Mouse (Mus musculus) spleen, embryonic (tissue): ENCODE results near the gene Esp8.
"Not testable (repeated sequence)": the region's sequence is repeated elsewhere in the genome, so short reads cannot be mapped to it uniquely, and the experiment has no call there.

Experiments used
- CTCF ChIA-PET: fragments of 350-600 bp; sonication (Branson Sonifier 250); formaldehyde crosslinking; loops from one replicate; lab custom pipeline; 2022; lab: Charles Lee

Gene Esp8

DNA sequence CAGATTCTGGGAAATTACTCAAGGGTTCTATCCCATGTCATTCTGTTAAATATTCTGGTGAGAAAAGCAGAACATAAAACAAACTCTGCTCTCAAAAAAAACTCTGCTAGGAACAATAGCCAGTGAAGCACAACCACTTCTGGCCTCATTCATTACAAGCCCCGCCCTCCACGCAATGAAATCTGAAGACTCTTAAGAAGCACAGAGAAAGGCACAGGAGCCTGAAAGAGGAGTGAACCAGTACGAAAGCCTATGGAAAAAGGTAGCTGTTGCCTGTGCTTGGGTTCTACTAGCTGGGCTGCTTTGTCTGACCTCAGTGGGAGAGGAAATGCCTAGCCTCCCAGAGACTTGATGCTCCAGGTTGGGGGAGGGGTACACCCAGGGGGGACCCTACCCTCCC lies at the start of gene Esp8:
Gene Esp8, plus strand, starts transcription at position 205 of the 400 bp plus-strand sequence.
- CTCF ChIA-PET: no interaction called here

DNA sequence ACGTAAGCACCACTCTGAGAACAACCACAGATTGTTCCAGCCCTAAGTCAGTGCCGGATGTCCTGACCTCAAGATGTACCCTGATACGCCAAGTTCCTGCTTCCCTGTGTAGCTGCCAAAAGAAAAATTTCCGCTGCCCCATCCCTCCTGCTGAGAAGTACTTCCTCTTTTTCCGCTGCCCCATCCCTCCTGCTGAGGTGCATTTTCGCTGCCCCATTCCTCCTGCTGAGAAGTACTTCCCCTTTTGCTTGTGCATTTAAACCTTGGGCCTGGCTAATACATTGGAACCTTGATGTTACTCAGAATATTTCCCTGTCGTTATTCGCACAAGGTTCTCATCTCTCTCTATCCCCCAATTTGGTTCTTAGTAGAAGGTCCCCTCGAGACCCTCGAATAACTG lies 36.3 kb upstream of the Esp8 start:
- CTCF ChIA-PET: not testable (repeated sequence)

DNA sequence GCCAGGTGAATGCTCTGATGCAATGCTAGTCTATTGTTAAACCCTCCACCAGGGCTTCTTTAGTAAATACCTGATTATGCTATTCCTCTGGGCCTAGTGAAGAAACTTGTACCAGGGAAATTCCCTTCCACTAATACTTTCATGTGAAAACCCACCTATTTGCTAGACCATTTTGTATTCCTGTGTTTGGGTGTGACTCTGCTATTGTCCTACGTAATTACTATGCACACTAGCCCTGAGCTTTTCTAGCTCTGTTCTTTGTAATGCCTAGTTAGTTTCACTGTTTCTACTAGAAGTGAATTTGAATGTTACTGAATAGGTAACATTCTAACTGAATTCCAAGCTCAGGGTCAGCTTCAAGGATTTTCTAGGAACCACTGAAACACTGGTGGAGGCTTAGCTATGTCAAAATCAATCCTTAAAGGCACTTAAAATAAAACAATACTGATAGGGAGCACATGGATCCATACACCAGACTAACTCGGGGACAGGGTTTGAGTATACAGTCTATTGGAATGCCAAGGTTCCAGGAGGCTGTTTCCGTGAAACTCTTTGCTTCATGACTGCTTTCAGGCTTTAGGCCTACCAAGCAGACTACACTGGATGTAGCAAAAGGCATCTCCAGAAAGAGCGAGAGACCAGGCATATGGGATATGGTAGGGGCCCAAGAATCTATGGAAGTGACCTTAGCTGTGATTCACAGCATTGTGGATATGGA lies 24.2 kb upstream of the Esp8 start:
- CTCF ChIA-PET: not testable (repeated sequence)

DNA sequence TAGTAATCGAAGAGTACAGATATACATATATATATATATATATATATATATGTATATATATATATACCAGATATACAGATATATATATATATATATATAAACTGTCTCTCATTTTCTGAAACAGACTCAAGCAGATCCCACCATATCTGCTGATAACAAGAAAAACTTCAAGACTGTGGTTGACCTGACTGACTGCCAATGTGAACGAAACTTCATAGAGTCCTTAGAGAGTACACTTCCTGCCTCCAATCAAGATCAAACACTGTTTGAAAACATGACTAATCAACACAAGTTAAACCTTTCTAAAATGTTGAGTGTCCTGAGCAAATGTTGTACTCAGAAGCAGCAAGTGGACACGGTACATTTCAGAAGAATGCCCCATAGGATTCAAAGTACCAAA lies 10.0 kb downstream of the Esp8 start:
- CTCF ChIA-PET: no interaction called here

DNA sequence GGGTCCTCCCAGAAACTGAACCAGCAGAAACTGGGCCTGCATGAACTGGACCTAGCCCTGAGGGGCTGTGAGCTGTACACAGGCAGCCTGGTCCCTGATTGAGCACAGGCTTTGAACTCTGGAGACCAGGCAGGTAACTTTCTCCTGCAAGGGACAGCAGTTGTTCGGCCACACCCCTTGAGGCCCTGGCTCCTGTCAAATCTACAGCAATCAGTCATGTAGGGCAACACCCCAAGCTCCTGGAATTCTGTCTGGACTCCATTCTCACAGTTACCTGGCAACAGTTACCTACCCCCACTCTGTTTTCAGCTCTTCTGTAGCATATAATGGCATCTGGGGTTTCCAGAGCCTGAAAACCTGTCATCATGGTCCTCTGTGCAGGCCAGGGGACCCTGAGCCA lies 11.3 kb downstream of the Esp8 start:
- CTCF ChIA-PET: no interaction called here

DNA sequence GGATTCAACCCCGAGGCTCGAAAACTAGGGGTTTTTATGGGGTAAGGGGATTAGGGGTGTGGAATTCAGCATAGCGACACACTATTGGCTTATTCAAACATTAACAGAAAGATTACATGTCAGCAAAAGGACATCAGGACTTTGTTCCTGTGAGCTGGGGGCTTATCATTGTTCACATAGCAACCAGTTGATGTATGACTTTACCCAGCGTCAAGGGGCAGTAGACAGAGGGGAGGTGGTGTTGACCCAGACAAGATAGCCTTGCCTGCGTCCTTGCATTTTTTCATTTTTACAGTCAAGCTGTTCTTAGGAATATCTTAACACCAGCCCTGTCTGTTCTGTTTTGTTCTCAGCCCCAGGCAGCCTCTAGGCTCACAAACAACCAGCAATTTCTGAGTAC lies 27.2 kb downstream of the Esp8 start:
- CTCF ChIA-PET: interaction anchor here (0.7 kb wide), 1 partner anchor 231 kb away, joined by 4 read pairs; no protein-coding TSS in a partner anchor

DNA sequence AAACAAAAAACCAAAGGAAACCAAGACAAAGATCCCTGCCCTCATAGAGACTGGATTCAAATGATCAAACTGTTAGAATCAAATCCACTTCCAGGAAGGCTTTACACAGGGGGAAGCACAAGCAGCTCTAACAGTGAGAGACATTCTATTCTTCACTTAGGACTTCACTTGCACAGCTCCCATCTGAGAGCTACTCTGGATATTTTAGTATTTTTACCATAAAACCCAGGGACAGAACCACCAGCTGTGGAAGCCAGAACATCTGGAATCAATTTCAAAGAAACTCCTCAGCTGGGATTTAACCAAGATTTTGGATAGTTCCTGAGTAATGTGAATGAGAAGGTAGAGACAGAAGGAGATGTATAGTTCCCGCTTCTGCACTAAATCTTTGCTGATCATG lies 33.6 kb downstream of the Esp8 start:
- CTCF ChIA-PET: no interaction called here

DNA sequence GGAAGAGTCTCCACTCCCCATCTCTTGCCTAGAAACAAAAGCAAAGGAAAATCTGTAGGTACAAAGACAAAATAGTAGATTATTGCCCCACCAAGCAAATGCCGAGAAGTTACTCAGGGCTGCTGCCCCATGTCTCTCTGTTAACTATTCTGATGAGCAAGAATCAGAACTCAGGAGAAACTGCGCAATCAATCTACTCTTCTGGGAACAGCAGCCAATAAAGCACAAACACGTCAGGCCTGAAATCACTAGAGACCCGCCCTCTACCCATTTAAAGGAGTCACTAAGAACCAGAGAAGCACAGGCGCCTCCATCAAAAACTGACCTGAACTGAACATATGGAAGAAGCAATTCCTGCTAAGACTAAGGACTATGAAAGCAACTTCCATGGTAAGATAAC lies 41.4 kb downstream of the Esp8 start, which contains the start of gene Esp6:
Gene Esp6, plus strand, starts transcription at position 301 of the 400 bp plus-strand sequence.
- CTCF ChIA-PET: no interaction called here
